Mouse (Mus musculus): ENCODE measurements around the gene Notch1.

GRCm38 (mm10) chr2:26534161-26534560 lies 17.7 kb upstream of the Notch1 start:
- TF ChIP-seq CTCF (IDR thresholded peaks at IDR 0.05; ENCODE audit: low read depth, low read length) (no peak), POLR2A (IDR thresholded peaks at IDR 0.05; ENCODE audit: extremely low read depth, insufficient read depth, low read length) (no peak)
